Mouse (Mus musculus) heart, embryonic 11.5 days (tissue): ENCODE results near the gene Inpp5e. TPM values are rescaled to one million over a fixed set of nuclear protein-coding genes. Genes with fewer than 3 reads are reported as not detected.
A peak's percentile ranks its signal among the peaks of the same experiment; 100 is the strongest.

ENCODE experiments used
- ATAC-seq: fragments of 200-750 bp; cut with Nextera tagmentation; replicated peaks from 2 replicates; pipeline ENCODE4 v1.8.0; 2017; ENCODE audit warnings: moderate library complexity; ENCODE audit not compliant: insufficient number of reproducible peaks, low FRiP score, low TSS enrichment
- H3K27ac ChIP-seq: fragments of 300-500 bp; sonication (generic); 2 replicates; pipeline ENCODE4 v1.5.1; 2014; ENCODE audit warnings: mild to moderate bottlenecking, low read depth, low read length
- H3K27me3 ChIP-seq: fragments of 300-500 bp; sonication (generic); 2 replicates; pipeline ENCODE4 v1.6.1; 2014; ENCODE audit warnings: mild to moderate bottlenecking, low read length, mixed read lengths; ENCODE audit not compliant: control insufficient read depth, insufficient read depth
- H3K36me3 ChIP-seq: fragments of 300-500 bp; sonication (generic); 2 replicates; pipeline ENCODE4 v1.6.1; 2014; ENCODE audit warnings: mild to moderate bottlenecking, low read length, moderate library complexity, mixed read lengths; ENCODE audit not compliant: control insufficient read depth, insufficient read depth
- H3K4me1 ChIP-seq: fragments of 300-500 bp; sonication (generic); 2 replicates; pipeline ENCODE4 v1.6.1; 2014; ENCODE audit warnings: low read length; ENCODE audit not compliant: control insufficient read depth, insufficient read depth
- H3K4me2 ChIP-seq: fragments of 300-500 bp; sonication (generic); 2 replicates; pipeline ENCODE4 v1.6.1; 2014; ENCODE audit warnings: mild to moderate bottlenecking, moderate library complexity
- H3K4me3 ChIP-seq: fragments of 300-500 bp; sonication (generic); 2 replicates; pipeline ENCODE4 v1.5.1; 2014; ENCODE audit warnings: low read depth, low read length
- H3K9ac ChIP-seq: fragments of 300-500 bp; sonication (generic); 2 replicates; pipeline ENCODE4 v1.6.1; 2014; ENCODE audit warnings: mild to moderate bottlenecking, low read depth, low read length, moderate library complexity
- H3K9me3 ChIP-seq: fragments of 300-500 bp; sonication (generic); replicated peaks from 2 replicates; pipeline ENCODE4 v1.6.1; 2016; ENCODE audit warnings: low read length; ENCODE audit not compliant: control insufficient read depth
- WGBS: fragments of 180-500 bp; shearing (Covaris S2); extraction: QIAGEN DNeasy Blood & Tissue Kit; methylation state at CpG from one replicate; pipeline ENCODE4 v1.1.7; 2014; ENCODE audit not compliant: insufficient replicate concordance; 5-methylcytosine and 5-hydroxymethylcytosine counted together
- polyA plus RNA-seq: library from polyadenylated mRNA; unstranded; fragments of >200 nt; fragmentation: Nextera tagmentation; extraction: Ambion mirVana; gene quantifications from 2 replicates; pipeline ENCODE4 v1.2.1, GENCODE M21; 2014

Inpp5e gene
- polyA plus RNA-seq, 1 experiment from 2014 or later = 14.2 TPM

GRCm38 (mm10) chr2:26353066-26353980 lies 55.7 kb downstream of the Inpp5e start:
- H3K4me1 ChIP-seq = peaks cover 21% of the 10 kb centered on the region
- no peaks in the 10 kb centered on the region for H3K9me3 ChIP-seq
- WGBS = 89% methylated on average over 11 of the region's 11 CpGs
- H3K4me2 ChIP-seq = peak overlapping the region; percentile 95
- peak overlapping the region; percentile 87; the same call in 1 of the 2 replicates for H3K9ac ChIP-seq
- H3K27me3 ChIP-seq = no peaks in the 10 kb centered on the region
- no peak for ATAC-seq
- H3K27ac ChIP-seq = no peak overlapping the region
- peaks cover 3% of the 10 kb centered on the region; the same call in 1 of the 2 replicates for H3K36me3 ChIP-seq
- no peak overlapping the region for H3K4me3 ChIP-seq

- H3K27me3 ChIP-seq = no peaks in the 10 kb centered on the region
- peaks cover 25% of the 10 kb centered on the region for H3K4me1 ChIP-seq
- peaks cover 3% of the 10 kb centered on the region; the same call in 1 of the 2 replicates for H3K36me3 ChIP-seq
- H3K9me3 ChIP-seq = no peaks in the 10 kb centered on the region
- peak overlapping the region; percentile 70 for H3K4me3 ChIP-seq
- peak overlapping the region; percentile 15; the same call in 1 of the 2 replicates for H3K27ac ChIP-seq
- 3% methylated on average over 36 of the region's 36 CpGs for WGBS
- peak overlapping the region; percentile 95 for H3K4me2 ChIP-seq
- 0 out of 2 replicates have a peak, but pooled peaks have one; percentile 6 for ATAC-seq
- peak overlapping the region; percentile 87 for H3K9ac ChIP-seq
Observed at GRCm38 (mm10) chr2:26352291-26352910, 56.6 kb downstream of the Inpp5e start.

GRCm38 (mm10) chr2:26351358-26352290 lies 57.4 kb downstream of the Inpp5e start, which contains the start of gene Dnlz:
Gene Dnlz (minus strand): TSS chr2:26352110.
- Histone ChIP-seq H3K9me3 (no peaks in the 10 kb centered on the region), H3K4me1 (peaks cover 25% of the 10 kb centered on the region), H3K4me2 (peak within 1 kb of the TSS; percentile 95), H3K4me3 (peak within 1 kb of the TSS; percentile 70), H3K27ac (peak within 1 kb of the TSS; percentile 66), H3K36me3 (peaks cover 8% of the 10 kb centered on the region), H3K9ac (peak within 1 kb of the TSS; percentile 87), H3K27me3 (no peaks in the 10 kb centered on the region)
- peak; percentile 63; the same call in 1 of the 2 replicates for ATAC-seq
- WGBS = 2% methylated on average over 62 of the region's 62 CpGs

DNA sequence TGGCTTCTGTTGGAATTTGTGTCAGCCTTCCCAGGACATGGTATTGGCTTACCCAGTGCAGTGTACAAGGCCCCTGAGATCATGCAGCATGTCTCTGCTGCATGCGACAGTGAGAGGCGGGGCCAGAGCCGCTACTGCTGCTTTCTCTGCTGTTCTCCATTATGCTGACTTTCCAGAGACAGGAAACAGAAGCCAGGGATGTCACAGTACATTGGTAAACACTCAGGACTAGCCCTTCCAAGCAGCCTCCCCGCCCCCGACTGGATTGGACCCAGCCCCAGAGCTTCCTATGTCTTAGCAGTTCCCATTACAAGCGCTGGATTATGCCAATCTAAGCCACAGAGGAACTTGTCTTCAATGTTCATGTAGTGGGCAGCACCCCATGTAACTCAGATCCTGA lies 60.8 kb downstream of the Inpp5e start:
- no peaks in the 10 kb centered on the region for H3K27me3 ChIP-seq
- H3K4me2 ChIP-seq = no peak overlapping the region
- WGBS = 54% methylated on average over 6 of the region's 6 CpGs
- no peak overlapping the region for H3K9ac ChIP-seq
- no peak for ATAC-seq
- H3K9me3 ChIP-seq = no peaks in the 10 kb centered on the region
- H3K36me3 ChIP-seq = peaks cover 26% of the 10 kb centered on the region
- H3K27ac ChIP-seq = peak overlapping the region; percentile 18; the same call in 1 of the 2 replicates
- peaks cover 25% of the 10 kb centered on the region for H3K4me1 ChIP-seq
- no peak overlapping the region for H3K4me3 ChIP-seq

Other genes starting within 250 kb of the Inpp5e start
- gene Lhx3, start 200.9 kb downstream of the Inpp5e start, polyA plus RNA-seq = 0.59 and 0.63 TPM in 2 replicates
- gene Qsox2, start 171.7 kb downstream of the Inpp5e start, polyA plus RNA-seq = 11.8 and 15.6 TPM in 2 replicates
- gene Ccdc187, start 114.6 kb downstream of the Inpp5e start, polyA plus RNA-seq = 0.09 TPM in 1 of 2 replicates, not detected in the other
- gene Gpsm1, start 93.7 kb downstream of the Inpp5e start, polyA plus RNA-seq = 21.4 and 30.2 TPM in 2 replicates
- 26.3 and 28.0 TPM in 2 replicates for gene Dnlz, start 57.1 kb downstream of the Inpp5e start, polyA plus RNA-seq
- 0.38 and 0.59 TPM in 2 replicates for gene Card9, start 48.3 kb downstream of the Inpp5e start, polyA plus RNA-seq
- gene Snapc4, start 28.6 kb downstream of the Inpp5e start, polyA plus RNA-seq = 16.8 and 18.2 TPM in 2 replicates
- gene Entr1, start 19.9 kb downstream of the Inpp5e start, polyA plus RNA-seq = 87.4 and 89.1 TPM in 2 replicates
- gene Pmpca, start 19.9 kb downstream of the Inpp5e start, polyA plus RNA-seq = 112 and 134 TPM in 2 replicates
- gene Sec16a, start 36.0 kb upstream of the Inpp5e start, polyA plus RNA-seq = 23.6 and 27.1 TPM in 2 replicates
- gene Notch1, start 107.5 kb upstream of the Inpp5e start, polyA plus RNA-seq = 20.9 and 23.5 TPM in 2 replicates
- 145 and 157 TPM in 2 replicates for gene Egfl7, start 170.8 kb upstream of the Inpp5e start, polyA plus RNA-seq
- gene Gm20532, start 177.4 kb upstream of the Inpp5e start, polyA plus RNA-seq = not detected in 2 replicates
- 15.7 and 20.6 TPM in 2 replicates for gene Agpat2, start 195.2 kb upstream of the Inpp5e start, polyA plus RNA-seq
- gene Fam69b, start 219.3 kb upstream of the Inpp5e start, polyA plus RNA-seq = 13.4 and 14.9 TPM in 2 replicates